25 mouse cellular contexts compared by ENCODE assay signal in genomic region chr17:35717080-35717479, GRCm38 (mm10). TPM values are rescaled to one million over a fixed set of nuclear protein-coding genes. Genes with fewer than 3 reads are reported as not detected.
A peak's percentile ranks its signal among the peaks of the same experiment; 100 is the strongest.
DNase-seq lines count a peak whose midpoint lies in the region; ATAC-seq and TF ChIP-seq lines count a peak whose summit lies in the region.
"Had no signal": no experiment of that assay in that cellular context is flagged by ENCODE, and none has a peak within 500 bp of the region (broad histone marks: within the 10 kb centered on the region; RNA-seq: fewer than 3 reads in every experiment).

No protein-coding gene starts in this region.

- H3K27ac ChIP-seq in stomach, postnatal 0 days (replicated peaks) = no peak overlapping the region
- no peak overlapping the region for H3K27ac ChIP-seq in forebrain, embryonic 10.5 days
- H3K27ac ChIP-seq: embryonic facial prominence, embryonic 13.5 days; embryonic facial prominence, embryonic 15.5 days; forebrain, embryonic 13.5 days; forebrain, embryonic 15.5 days had no signal

- peak; percentile 0 for DNase-seq in G1E (ENCODE audit: low spot score)
- peak; percentile 34 for DNase-seq in brain, adult 2 months (ENCODE audit: low read depth, low spot score)
- no peak for DNase-seq in stomach, postnatal 0 days (ENCODE audit: low spot score)
- DNase-seq in forebrain, embryonic 10.5 days (ENCODE audit: extremely low spot score, low spot score) = no peak
- no peak for DNase-seq in thymus, postnatal 0 days (ENCODE audit: low spot score)
- DNase-seq: adrenal gland, adult 8-10 months; adrenal gland, postnatal 14 days; adrenal gland, postnatal 36 days; cerebellum, adult 11 months; cerebellum, adult 18-20 months; cerebellum, adult 8-10 months; cerebellum, adult 9-11 months; cerebellum, postnatal 14 days; cerebellum, postnatal 36 days; embryo, embryonic 11 days; forebrain, postnatal 0 days had no signal

- no peaks in the 10 kb centered on the region for H3K36me3 ChIP-seq in G1E (replicated peaks)
- no peaks in the 10 kb centered on the region for H3K36me3 ChIP-seq in stomach, postnatal 0 days (ENCODE audit: control insufficient read depth, insufficient read depth, low read length)
- H3K36me3 ChIP-seq in forebrain, embryonic 10.5 days (replicated peaks) = no peaks in the 10 kb centered on the region
- H3K36me3 ChIP-seq: embryonic facial prominence, embryonic 13.5 days; embryonic facial prominence, embryonic 15.5 days; forebrain, embryonic 15.5 days had no signal

- no peak overlapping the region for H3K4me2 ChIP-seq in stomach, postnatal 0 days (replicated peaks; ENCODE audit: low read depth)
- H3K4me2 ChIP-seq: embryonic facial prominence, embryonic 13.5 days; embryonic facial prominence, embryonic 15.5 days; forebrain, embryonic 13.5 days; forebrain, embryonic 15.5 days had no signal

- no peak for ATAC-seq in G1E (ENCODE audit: extremely low read depth, insufficient number of reproducible peaks, low FRiP score, poor library complexity, severe bottlenecking)
- no peak for ATAC-seq in stomach, postnatal 0 days (ENCODE audit: low FRiP score, low TSS enrichment)
- ATAC-seq: activated CD4-positive, CD25-positive, alpha-beta regulatory T cell, adult 4 months; CD4-positive, CD25-positive, alpha-beta regulatory T cell, adult 4 months; forebrain, embryonic 13.5 days; forebrain, embryonic 15.5 days; forebrain, postnatal 0 days; Patski had no signal

- no peak for TF ChIP-seq EP300 in stomach, postnatal 0 days (optimal IDR thresholded peaks at IDR 0.05)

- WGBS in stomach, postnatal 0 days = 75% methylated on average over 6 of the region's 6 CpGs
- WGBS in forebrain, embryonic 10.5 days = 94% methylated on average over 6 of the region's 6 CpGs

- H3K4me1 ChIP-seq in G1E (ENCODE audit: insufficient read depth, low read depth, low read length) = no peaks in the 10 kb centered on the region
- H3K4me1 ChIP-seq in stomach, postnatal 0 days (replicated peaks; ENCODE audit: control insufficient read depth, insufficient read depth) = no peaks in the 10 kb centered on the region
- peaks cover 28% of the 10 kb centered on the region for H3K4me1 ChIP-seq in forebrain, embryonic 10.5 days

- H3K9ac ChIP-seq in stomach, postnatal 0 days (ENCODE audit: low read length) = no peak overlapping the region
- H3K9ac ChIP-seq: embryonic facial prominence, embryonic 13.5 days; embryonic facial prominence, embryonic 15.5 days; forebrain, embryonic 13.5 days; forebrain, embryonic 15.5 days; forebrain, postnatal 0 days had no signal

- H3K4me3 ChIP-seq in G1E (ENCODE audit: low read depth, low read length) = no peak overlapping the region
- no peak overlapping the region for H3K4me3 ChIP-seq in stomach, postnatal 0 days (ENCODE audit: low read depth, low read length)
- no peak overlapping the region for H3K4me3 ChIP-seq in forebrain, embryonic 10.5 days
- H3K4me3 ChIP-seq: embryonic facial prominence, embryonic 13.5 days; embryonic facial prominence, embryonic 15.5 days; erythroblast, embryonic 14.5 days; forebrain, embryonic 13.5 days; forebrain, embryonic 15.5 days had no signal

- peaks cover 57% of the 10 kb centered on the region for H3K27me3 ChIP-seq in G1E (ENCODE audit: insufficient read depth, low read length)
- no peaks in the 10 kb centered on the region for H3K27me3 ChIP-seq in stomach, postnatal 0 days (ENCODE audit: control insufficient read depth, insufficient read depth, low read length)
- peaks cover 6% of the 10 kb centered on the region for H3K27me3 ChIP-seq in forebrain, embryonic 10.5 days (ENCODE audit: poor library complexity, severe bottlenecking)
- H3K27me3 ChIP-seq: embryonic facial prominence, embryonic 13.5 days; embryonic facial prominence, embryonic 15.5 days; forebrain, embryonic 13.5 days; forebrain, embryonic 15.5 days; Patski had no signal

- H3K9me3 ChIP-seq in G1E (replicated peaks) = no peaks in the 10 kb centered on the region
- H3K9me3 ChIP-seq in stomach, postnatal 0 days (ENCODE audit: control insufficient read depth, low read length) = no peaks in the 10 kb centered on the region
- peaks cover 6% of the 10 kb centered on the region; the same call in 1 of the 2 replicates for H3K9me3 ChIP-seq in forebrain, embryonic 10.5 days
- H3K9me3 ChIP-seq: embryonic facial prominence, embryonic 13.5 days; embryonic facial prominence, embryonic 15.5 days; forebrain, embryonic 13.5 days; forebrain, embryonic 15.5 days had no signal

- TF ChIP-seq CTCF in G1E (IDR thresholded peaks at IDR 0.05; ENCODE audit: low read depth, low read length) = no peak
- no peak for TF ChIP-seq CTCF in stomach, postnatal 0 days (IDR thresholded peaks at IDR 0.05; ENCODE audit: low read depth)

RNA-seq across cellular contexts. Expression of gene Ddr1, which starts 12.7 kb away (rescaled TPM):
- total RNA-seq in G1E (2014; fragmentation: Nextera tagmentation) (not detected in 2 replicates), G1E (2017) (0.06 TPM in 1 of 2 replicates, not detected in the other)
- 0.04 and 0.06 TPM in 2 replicates for polyA plus RNA-seq in G1E (2012)
- polyA plus RNA-seq in stomach, postnatal 0 days (2015; fragmentation: Nextera tagmentation; extraction: Ambion mirVana) = 50.8 TPM in 2 replicates
- 105 and 112 TPM in 2 replicates for polyA plus RNA-seq in forebrain, embryonic 10.5 days (2016; fragmentation: Nextera tagmentation; extraction: Ambion mirVana)
- polyA plus RNA-seq in thymus, postnatal 0 days (2015; fragmentation: Nextera tagmentation; extraction: Ambion mirVana) = 33.7 and 33.8 TPM in 2 replicates
- total RNA-seq: common myeloid progenitor, adult 5-6 weeks had no signal
- polyA plus RNA-seq: erythroblast, embryonic 14.5 days had no signal

RNA-seq across cellular contexts. Expression of gene Gtf2h4, which starts 43.5 kb away (rescaled TPM):
- total RNA-seq in G1E (2014; fragmentation: Nextera tagmentation) = 33.4 and 45.3 TPM in 2 replicates
- 22.7 and 29.5 TPM in 2 replicates for total RNA-seq in G1E (2017)
- 26.4 and 27.1 TPM in 2 replicates for polyA plus RNA-seq in G1E (2012)
- polyA plus RNA-seq in stomach, postnatal 0 days (2015; fragmentation: Nextera tagmentation; extraction: Ambion mirVana) = 20.7 and 20.8 TPM in 2 replicates
- polyA plus RNA-seq in forebrain, embryonic 10.5 days (2016; fragmentation: Nextera tagmentation; extraction: Ambion mirVana) = 59.3 and 62.3 TPM in 2 replicates
- 267 and 319 TPM in 2 replicates for polyA plus RNA-seq in thymus, postnatal 0 days (2015; fragmentation: Nextera tagmentation; extraction: Ambion mirVana)

RNA-seq across cellular contexts. Expression of gene Vars2, which starts 49.7 kb away (rescaled TPM):
- total RNA-seq in G1E (2014; fragmentation: Nextera tagmentation) (23.8 and 24.6 TPM in 2 replicates), G1E (2017) (10.8 and 11.0 TPM in 2 replicates)
- 93.9 and 135 TPM in 2 replicates for polyA plus RNA-seq in G1E (2012)
- polyA plus RNA-seq in stomach, postnatal 0 days (2015; fragmentation: Nextera tagmentation; extraction: Ambion mirVana) = 10.3 and 10.6 TPM in 2 replicates
- polyA plus RNA-seq in forebrain, embryonic 10.5 days (2016; fragmentation: Nextera tagmentation; extraction: Ambion mirVana) = 19.3 and 20.2 TPM in 2 replicates
- 22.5 and 27.0 TPM in 2 replicates for polyA plus RNA-seq in thymus, postnatal 0 days (2015; fragmentation: Nextera tagmentation; extraction: Ambion mirVana)

Comparison
In these comparisons a context has a peak if more than half of its experiments do, and no peak if none do; other contexts are left out.
1. DNase-seq: peak in G1E (single experiment) and brain, adult 2 months (single experiment); none in stomach, postnatal 0 days (single experiment), forebrain, embryonic 10.5 days (single experiment) and thymus, postnatal 0 days (single experiment).
2. RNA of gene Ddr1, which starts 12.7 kb away (polyA plus RNA-seq): 105 to 112 TPM in forebrain, embryonic 10.5 days, 50.8 TPM in stomach, postnatal 0 days and 33.7 to 33.8 TPM in thymus, postnatal 0 days; 0.04 to 0.06 TPM in G1E; every median in the first group is over 10 times any median in the second.